Mouse (Mus musculus): ENCODE measurements around the gene Crtam.

GRCm38 (mm10) chr9:40927351-40927980 lies 77.0 kb downstream of the Crtam start:
- TF ChIP-seq TAL1 (IDR thresholded peaks at IDR 0.05; ENCODE audit: low read length) (no peak), GATA1 (IDR thresholded peaks at IDR 0.05; ENCODE audit: low read length) (no peak)
